Mouse (Mus musculus) gastrocnemius, postnatal 4 days (tissue): ENCODE results near the gene Zzz3. TPM values are rescaled to one million over a fixed set of nuclear protein-coding genes. Genes with fewer than 3 reads are reported as not detected.

Experiments used
- DNase-seq, 2 experiments: peaks; one replicate each; pipeline ENCODE4 v3.0.0; 2021 to 2022; ENCODE audit warnings: low spot score in 2 of 2, mixed read lengths in 2 of 2
- total RNA-seq, 2 experiments: library from RNA; stranded (reverse); gene quantifications; 2 replicates each; pipeline ENCODE4 v1.2.3; 2021

Zzz3 gene
- total RNA-seq, 2 experiments from 2014 or later = 30.1 to 35.8 TPM

- DNase-seq = no peak
Measured at GRCm38 (mm10) chr3:152494667-152495360, 99.5 kb downstream of the Zzz3 start.

DNA sequence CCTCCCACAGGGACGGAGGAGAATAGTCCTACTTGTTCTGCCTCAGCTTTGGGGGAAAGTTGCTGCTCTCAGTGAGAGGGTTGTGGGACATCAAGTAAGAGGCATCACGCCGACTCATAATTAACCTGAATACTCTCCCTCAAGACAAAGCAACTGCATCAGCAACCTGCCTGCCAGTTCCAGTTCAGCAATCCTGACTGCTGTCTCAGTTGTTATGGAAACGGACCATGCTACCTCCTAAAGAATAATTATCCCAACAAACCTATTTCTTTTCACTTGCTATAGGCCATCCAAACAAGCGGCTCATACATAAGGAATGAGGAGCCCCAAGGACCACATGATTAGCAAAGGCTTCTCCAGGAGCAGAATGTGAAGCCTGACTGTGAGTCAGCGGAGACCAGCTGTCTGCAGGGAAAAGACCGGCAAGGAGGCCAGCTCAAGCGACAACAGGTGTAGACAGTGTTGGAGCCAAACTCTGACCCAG, 100.2 kb downstream of the Zzz3 start:
- DNase-seq = no peak

DNA sequence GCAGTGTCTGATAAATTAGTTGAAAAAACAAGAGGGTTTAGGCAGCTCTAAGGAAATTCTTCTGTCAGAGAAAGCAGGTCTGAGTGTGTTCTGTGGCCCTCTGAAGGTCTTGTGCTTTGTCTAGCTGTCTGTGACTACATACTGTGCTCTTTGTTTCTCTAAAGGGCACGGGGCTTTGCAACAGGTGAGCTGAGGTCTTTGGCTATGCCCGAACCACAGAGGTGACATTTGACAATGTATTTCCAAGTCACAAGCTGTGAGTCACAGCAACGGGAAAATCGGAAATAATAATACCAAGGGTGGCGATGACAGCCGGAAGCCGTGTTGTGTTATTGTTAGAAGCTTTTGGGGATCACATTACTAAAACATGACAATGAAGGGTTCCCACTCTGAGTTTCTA, 101.8 kb downstream of the Zzz3 start:
- no peak for DNase-seq

DNA sequence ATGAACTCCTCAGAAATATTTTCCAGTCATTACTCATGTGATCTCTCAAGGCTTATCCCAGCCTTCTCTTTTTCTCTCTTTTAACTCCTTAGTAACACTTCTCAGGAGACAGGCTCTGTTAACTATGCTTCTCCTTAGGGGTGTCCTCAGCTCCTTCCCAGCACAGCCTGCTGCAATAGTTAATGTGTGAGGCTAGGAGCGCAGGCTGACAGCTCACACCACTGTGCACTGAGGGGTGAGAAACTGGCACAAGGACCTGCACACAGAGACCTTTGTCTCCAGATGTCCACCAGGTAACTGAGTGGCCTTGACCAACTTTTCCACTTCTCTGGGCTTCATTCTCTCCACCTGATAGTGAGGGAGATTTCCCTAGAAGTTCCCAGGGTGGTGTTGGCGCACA, 102.6 kb downstream of the Zzz3 start:
- DNase-seq = no peak

DNA sequence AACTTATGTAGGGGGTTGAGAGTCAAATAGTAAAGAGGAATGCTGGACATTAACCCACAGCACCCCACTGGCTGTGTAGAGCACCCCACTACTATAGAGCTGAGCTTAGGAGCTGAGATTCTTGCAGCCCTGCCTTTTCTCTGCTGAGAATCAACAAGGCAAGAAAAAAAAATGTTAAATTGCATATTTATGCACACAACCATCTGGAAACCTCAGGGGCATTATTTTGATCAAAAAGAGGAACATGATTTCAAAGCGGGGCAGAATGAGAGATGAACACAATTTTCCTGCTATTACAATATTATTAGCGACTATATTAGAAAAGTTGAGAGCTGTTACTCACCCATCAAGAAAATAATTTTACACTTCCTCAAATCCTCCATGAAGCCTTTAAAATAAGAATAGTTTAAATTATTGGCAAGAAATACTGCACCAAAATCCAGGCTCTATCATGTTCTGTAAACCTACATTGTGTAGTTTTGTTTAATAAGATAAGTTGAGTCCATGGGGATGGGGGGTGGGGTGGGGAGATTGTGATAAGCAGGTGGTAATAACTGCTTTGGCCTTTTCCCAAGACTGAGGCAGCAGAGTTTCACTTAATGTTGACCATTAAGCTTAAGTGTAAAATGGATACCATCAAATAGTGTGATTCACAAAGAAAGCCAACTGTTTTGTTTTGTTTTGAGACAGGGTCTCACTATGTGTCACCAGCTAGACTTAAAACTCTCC, 103.9 kb downstream of the Zzz3 start:
- no peak for DNase-seq

- DNase-seq = no peak
Measured at GRCm38 (mm10) chr3:152507900-152508299, 112.6 kb downstream of the Zzz3 start.

- DNase-seq = no peak
Measured at GRCm38 (mm10) chr3:152508419-152508993, 113.2 kb downstream of the Zzz3 start.

GRCm38 (mm10) chr3:152509268-152509667, 114.0 kb downstream of the Zzz3 start:
- DNase-seq = no peak

Other genes with a start within 250 kb of the Zzz3 start
- gene Gipc2, start 229.2 kb upstream of the Zzz3 start, total RNA-seq = 1 to 10 TPM in 1 of 2 experiments, under 1 TPM in 1; 0.86 to 1.4 TPM
- 10 to 100 TPM; 65.3 to 87.7 TPM for gene Dnajb4, start 185.2 kb upstream of the Zzz3 start, total RNA-seq
- 100 to 1,000 TPM; 105 to 116 TPM for gene Fubp1, start 185.1 kb upstream of the Zzz3 start, total RNA-seq
- gene Nexn, start 129.1 kb upstream of the Zzz3 start, total RNA-seq = 100 to 1,000 TPM; 201 to 279 TPM
- 1 to 10 TPM; 8.4 TPM for gene Miga1, start 55.1 kb upstream of the Zzz3 start, total RNA-seq
- 10 to 100 TPM; 29.9 to 32.3 TPM for gene Usp33, start 49.0 kb upstream of the Zzz3 start, total RNA-seq